Mouse (Mus musculus) retina, adult 2 months (tissue): ENCODE data around the gene Dapk1.

Experiments used
- DNase-seq: peaks from one replicate; pipeline ENCODE4 v3.0.0-alpha.2; 2012; ENCODE audit warnings: low read depth, low spot score

Gene Dapk1

GRCm38 (mm10) chr13:60616036-60616435 is 14.3 kb downstream of the Dapk1 start:
- no peak for DNase-seq

- DNase-seq, result no peak
These were observed 16.5 kb downstream of the Dapk1 start for GRCm38 (mm10) chr13:60618287-60618686.

- no peak for DNase-seq
These were observed 18.0 kb downstream of the Dapk1 start for GRCm38 (mm10) chr13:60619723-60620122.

- DNase-seq, result no peak
These were observed 19.7 kb downstream of the Dapk1 start for GRCm38 (mm10) chr13:60621411-60621965.

- no peak for DNase-seq
These were observed 23.8 kb downstream of the Dapk1 start for GRCm38 (mm10) chr13:60625581-60625980.

- no peak for DNase-seq
These were observed 26.3 kb downstream of the Dapk1 start for GRCm38 (mm10) chr13:60627843-60628656.

GRCm38 (mm10) chr13:60628657-60628950 is 26.9 kb downstream of the Dapk1 start:
- DNase-seq, result no peak

- no peak for DNase-seq
These were observed 27.7 kb downstream of the Dapk1 start for GRCm38 (mm10) chr13:60629419-60629818.

- DNase-seq, result no peak
These were observed 32.2 kb downstream of the Dapk1 start for GRCm38 (mm10) chr13:60633945-60634344.

GRCm38 (mm10) chr13:60635636-60636035 is 33.9 kb downstream of the Dapk1 start:
- DNase-seq, result no peak

- no peak for DNase-seq
These were observed 37.8 kb downstream of the Dapk1 start for GRCm38 (mm10) chr13:60639482-60640055.

GRCm38 (mm10) chr13:60640420-60640819 is 38.7 kb downstream of the Dapk1 start:
- no peak for DNase-seq

GRCm38 (mm10) chr13:60644457-60644889 is 42.7 kb downstream of the Dapk1 start:
- no peak for DNase-seq

GRCm38 (mm10) chr13:60646791-60647190 is 45.0 kb downstream of the Dapk1 start:
- DNase-seq, result no peak

GRCm38 (mm10) chr13:60648350-60648749 is 46.6 kb downstream of the Dapk1 start:
- DNase-seq, result no peak

GRCm38 (mm10) chr13:60650000-60650399 is 48.3 kb downstream of the Dapk1 start:
- DNase-seq, result no peak

- no peak for DNase-seq
These were observed 52.3 kb downstream of the Dapk1 start for GRCm38 (mm10) chr13:60654017-60654565.

- DNase-seq, result no peak
These were observed 53.5 kb downstream of the Dapk1 start for GRCm38 (mm10) chr13:60655246-60655645.

- DNase-seq, result no peak
These were observed 57.9 kb downstream of the Dapk1 start for GRCm38 (mm10) chr13:60659600-60659999.

- no peak for DNase-seq
These were observed 58.3 kb downstream of the Dapk1 start for GRCm38 (mm10) chr13:60660056-60660455.

GRCm38 (mm10) chr13:60660711-60661261 is 59.0 kb downstream of the Dapk1 start:
- no peak for DNase-seq

- DNase-seq, result no peak
These were observed 60.9 kb downstream of the Dapk1 start for GRCm38 (mm10) chr13:60662493-60663177.
